Mouse (Mus musculus) testis, postnatal 14 days (tissue): ENCODE data around the gene Ifna6.
A peak's percentile ranks its signal among the peaks of the same experiment; 100 is the strongest.
"Not testable (repeated sequence)": the region's sequence is repeated elsewhere in the genome, so short reads cannot be mapped to it uniquely, and the experiment has no call there.

Experiments used
- DNase-seq: peaks from one replicate; pipeline ENCODE4 v3.0.0; 2021; ENCODE audit warnings: low spot score

Gene Ifna6

DNA sequence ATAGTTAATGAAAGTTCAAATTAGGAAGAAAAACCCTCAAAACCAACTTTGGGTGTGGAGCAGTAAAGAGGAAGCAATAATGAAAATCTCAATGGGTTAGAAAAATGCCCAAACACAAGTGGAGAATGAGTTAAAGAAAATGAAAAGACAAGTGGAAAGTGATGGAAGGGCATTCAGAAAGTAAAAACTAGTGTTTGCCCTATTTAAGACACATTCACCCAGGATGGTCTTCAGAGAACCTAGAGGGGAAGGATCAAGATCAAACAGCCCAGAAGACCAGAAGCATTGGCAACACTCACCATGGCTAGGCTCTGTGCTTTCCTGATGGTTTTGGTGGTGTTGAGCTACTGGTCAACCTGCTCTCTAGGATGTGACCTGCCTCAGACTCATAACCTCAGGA, at the start of gene Ifna6:
TSS of gene Ifna6 (plus strand) at position 301 of the 400 bp plus-strand sequence.
- not testable (repeated sequence) for DNase-seq

DNA sequence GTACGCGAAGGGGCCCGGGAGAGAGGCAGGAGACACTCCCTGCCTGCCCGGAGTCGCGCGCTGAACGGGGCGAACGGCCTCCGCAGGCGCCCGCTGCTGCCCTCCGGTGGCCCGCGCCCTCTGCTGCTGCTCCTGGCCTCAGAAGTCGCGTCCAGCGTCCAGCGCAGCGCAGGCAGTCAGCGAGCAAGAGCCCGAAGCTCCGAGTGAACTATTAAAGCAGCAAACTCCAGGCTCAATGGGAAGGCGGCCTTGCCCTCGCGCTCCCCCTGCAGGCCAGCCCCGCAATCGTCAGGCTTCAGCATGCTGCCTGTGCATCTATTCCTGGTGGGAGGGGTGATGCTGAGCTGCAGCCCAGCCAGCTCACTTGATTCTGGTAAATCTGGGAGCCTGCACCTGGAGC, 47.7 kb upstream of the Ifna6 start, which contains the start of gene Gm13272:
TSS of gene Gm13272 (plus strand) at position 301 of the 400 bp plus-strand sequence.
- not testable (repeated sequence) for DNase-seq

DNA sequence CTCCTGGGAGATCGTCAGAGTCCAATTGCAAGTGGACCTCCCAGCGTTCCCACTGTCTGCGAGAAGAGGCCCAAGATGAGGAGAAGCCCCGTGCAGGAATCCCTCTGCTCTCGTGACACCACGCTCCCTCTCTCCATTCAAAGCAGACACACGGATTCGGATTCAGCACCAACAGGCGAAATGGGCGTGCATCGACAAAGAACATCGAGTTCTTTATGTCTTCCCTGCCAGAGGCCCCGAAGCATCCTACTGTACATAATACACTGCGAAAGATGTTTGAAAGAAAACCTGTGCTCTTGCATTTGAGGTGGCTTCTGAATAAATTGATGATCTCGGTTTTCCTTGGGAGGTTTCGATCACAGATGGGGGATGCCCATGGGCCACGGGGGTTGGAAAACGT, 46.9 kb upstream of the Ifna6 start:
- not testable (repeated sequence) for DNase-seq

DNA sequence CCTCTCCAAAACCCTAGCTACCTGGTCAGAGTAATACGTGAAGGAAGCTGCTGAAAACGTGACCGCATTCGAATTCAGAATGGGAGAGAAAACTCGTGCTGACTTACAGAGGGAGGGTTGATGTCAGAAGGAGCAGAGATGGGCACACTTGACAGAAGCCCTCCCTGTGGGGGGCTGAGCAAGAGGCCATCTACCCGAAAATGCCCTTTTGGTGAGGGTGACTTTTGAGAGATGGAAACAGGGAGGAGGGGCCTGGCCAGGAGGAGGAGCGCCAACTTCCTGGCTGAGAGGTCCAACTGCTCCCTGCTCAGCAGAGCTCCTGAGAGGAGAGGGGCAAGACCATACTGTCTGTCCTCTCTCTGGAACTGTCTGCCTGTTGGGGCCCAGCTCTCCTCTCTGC, 45.4 kb upstream of the Ifna6 start, which contains the start of gene Ifnz:
TSS of gene Ifnz (plus strand) at position 301 of the 400 bp plus-strand sequence.
- not testable (repeated sequence) for DNase-seq

DNA sequence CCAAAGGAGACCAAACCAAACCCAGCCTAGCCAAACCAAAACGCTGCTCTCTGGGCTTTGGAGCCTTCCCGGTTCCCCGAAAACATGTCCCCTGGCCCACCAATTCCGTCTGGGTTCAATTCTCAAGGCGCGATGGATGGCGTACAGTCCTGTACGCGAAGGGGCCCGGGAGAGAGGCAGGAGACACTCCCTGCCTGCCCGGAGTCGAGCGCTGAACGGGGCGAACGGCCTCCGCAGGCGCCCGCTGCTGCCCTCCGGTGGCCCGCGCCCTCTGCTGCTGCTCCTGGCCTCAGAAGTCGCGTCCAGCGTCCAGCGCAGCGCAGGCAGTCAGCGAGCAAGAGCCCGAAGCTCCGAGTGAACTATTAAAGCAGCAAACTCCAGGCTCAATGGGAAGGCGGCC, 44.9 kb upstream of the Ifna6 start:
- DNase-seq, result not testable (repeated sequence)

DNA sequence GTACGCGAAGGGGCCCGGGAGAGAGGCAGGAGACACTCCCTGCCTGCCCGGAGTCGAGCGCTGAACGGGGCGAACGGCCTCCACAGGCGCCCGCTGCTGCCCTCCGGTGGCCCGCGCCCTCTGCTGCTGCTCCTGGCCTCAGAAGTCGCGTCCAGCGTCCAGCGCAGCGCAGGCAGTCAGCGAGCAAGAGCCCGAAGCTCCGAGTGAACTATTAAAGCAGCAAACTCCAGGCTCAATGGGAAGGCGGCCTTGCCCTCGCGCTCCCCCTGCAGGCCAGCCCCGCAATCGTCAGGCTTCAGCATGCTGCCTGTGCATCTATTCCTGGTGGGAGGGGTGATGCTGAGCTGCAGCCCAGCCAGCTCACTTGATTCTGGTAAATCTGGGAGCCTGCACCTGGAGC, 41.8 kb upstream of the Ifna6 start, which contains the start of gene Gm13276:
TSS of gene Gm13276 (plus strand) at position 301 of the 400 bp plus-strand sequence.
- not testable (repeated sequence) for DNase-seq

DNA sequence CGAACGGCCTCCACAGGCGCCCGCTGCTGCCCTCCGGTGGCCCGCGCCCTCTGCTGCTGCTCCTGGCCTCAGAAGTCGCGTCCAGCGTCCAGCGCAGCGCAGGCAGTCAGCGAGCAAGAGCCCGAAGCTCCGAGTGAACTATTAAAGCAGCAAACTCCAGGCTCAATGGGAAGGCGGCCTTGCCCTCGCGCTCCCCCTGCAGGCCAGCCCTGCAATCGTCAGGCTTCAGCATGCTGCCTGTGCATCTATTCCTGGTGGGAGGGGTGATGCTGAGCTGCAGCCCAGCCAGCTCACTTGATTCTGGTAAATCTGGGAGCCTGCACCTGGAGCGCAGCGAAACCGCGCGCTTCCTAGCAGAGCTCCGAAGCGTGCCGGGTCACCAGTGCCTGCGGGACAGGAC, 38.8 kb upstream of the Ifna6 start, which contains the start of gene Gm13277:
TSS of gene Gm13277 (plus strand) at position 231 of the 400 bp plus-strand sequence.
- DNase-seq, result peak; percentile 33

DNA sequence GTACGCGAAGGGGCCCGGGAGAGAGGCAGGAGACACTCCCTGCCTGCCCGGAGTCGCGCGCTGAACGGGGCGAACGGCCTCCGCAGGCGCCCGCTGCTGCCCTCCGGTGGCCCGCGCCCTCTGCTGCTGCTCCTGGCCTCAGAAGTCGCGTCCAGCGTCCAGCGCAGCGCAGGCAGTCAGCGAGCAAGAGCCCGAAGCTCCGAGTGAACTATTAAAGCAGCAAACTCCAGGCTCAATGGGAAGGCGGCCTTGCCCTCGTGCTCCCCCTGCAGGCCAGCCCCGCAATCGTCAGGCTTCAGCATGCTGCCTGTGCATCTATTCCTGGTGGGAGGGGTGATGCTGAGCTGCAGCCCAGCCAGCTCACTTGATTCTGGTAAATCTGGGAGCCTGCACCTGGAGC, 36.0 kb upstream of the Ifna6 start, which contains the start of gene Gm13278:
TSS of gene Gm13278 (plus strand) at position 301 of the 400 bp plus-strand sequence.
- DNase-seq, result not testable (repeated sequence)

DNA sequence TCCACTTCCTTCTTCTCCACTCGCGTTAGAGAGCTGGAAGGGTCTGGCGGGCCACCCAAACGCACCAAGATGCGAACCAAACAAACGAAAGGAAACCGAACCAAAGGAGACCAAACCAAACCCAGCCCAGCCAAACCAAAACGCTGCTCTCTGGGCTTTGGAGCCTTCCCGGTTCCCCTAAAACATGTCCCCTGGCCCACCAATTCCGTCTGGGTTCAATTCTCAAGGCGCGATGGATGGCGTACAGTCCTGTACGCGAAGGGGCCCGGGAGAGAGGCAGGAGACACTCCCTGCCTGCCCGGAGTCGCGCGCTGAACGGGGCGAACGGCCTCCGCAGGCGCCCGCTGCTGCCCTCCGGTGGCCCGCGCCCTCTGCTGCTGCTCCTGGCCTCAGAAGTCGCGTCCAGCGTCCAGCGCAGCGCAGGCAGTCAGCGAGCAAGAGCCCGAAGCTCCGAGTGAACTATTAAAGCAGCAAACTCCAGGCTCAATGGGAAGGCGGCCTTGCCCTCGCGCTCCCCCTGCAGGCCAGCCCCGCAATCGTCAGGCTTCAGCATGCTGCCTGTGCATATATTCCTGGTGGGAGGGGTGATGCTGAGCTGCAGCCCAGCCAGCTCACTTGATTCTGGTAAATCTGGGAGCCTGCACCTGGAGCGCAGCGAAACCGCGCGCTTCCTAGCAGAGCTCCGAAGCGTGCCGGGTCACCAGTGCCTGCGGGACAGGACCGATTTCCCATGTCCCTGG, 33.1 kb upstream of the Ifna6 start, which contains the start of gene Gm13275:
TSS of gene Gm13275 (plus strand) at position 552 of the 740 bp plus-strand sequence.
- peak; percentile 60 for DNase-seq

DNA sequence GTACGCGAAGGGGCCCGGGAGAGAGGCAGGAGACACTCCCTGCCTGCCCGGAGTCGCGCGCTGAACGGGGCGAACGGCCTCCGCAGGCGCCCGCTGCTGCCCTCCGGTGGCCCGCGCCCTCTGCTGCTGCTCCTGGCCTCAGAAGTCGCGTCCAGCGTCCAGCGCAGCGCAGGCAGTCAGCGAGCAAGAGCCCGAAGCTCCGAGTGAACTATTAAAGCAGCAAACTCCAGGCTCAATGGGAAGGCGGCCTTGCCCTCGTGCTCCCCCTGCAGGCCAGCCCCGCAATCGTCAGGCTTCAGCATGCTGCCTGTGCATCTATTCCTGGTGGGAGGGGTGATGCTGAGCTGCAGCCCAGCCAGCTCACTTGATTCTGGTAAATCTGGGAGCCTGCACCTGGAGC, 30.1 kb upstream of the Ifna6 start, which contains the start of gene Gm13279:
TSS of gene Gm13279 (plus strand) at position 301 of the 400 bp plus-strand sequence.
- DNase-seq, result not testable (repeated sequence)

DNA sequence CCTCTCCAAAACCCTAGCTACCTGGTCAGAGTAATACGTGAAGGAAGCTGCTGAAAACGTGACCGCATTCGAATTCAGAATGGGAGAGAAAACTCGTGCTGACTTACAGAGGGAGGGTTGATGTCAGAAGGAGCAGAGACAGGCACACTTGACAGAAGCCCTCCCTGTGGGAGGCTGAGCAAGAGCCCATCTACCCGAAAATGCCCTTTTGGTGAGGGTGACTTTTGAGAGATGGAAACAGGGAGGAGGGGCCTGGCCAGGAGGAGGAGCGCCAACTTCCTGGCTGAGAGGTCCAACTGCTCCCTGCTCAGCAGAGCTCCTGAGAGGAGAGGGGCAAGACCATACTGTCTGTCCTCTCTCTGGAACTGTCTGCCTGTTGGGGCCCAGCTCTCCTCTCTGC, 27.9 kb upstream of the Ifna6 start, which contains the start of gene Gm13285:
TSS of gene Gm13285 (plus strand) at position 301 of the 400 bp plus-strand sequence.
- DNase-seq, result not testable (repeated sequence)

DNA sequence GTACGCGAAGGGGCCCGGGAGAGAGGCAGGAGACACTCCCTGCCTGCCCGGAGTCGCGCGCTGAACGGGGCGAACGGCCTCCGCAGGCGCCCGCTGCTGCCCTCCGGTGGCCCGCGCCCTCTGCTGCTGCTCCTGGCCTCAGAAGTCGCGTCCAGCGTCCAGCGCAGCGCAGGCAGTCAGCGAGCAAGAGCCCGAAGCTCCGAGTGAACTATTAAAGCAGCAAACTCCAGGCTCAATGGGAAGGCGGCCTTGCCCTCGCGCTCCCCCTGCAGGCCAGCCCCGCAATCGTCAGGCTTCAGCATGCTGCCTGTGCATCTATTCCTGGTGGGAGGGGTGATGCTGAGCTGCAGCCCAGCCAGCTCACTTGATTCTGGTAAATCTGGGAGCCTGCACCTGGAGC, 24.3 kb upstream of the Ifna6 start, which contains the start of gene Gm13287:
TSS of gene Gm13287 (plus strand) at position 301 of the 400 bp plus-strand sequence.
- not testable (repeated sequence) for DNase-seq

DNA sequence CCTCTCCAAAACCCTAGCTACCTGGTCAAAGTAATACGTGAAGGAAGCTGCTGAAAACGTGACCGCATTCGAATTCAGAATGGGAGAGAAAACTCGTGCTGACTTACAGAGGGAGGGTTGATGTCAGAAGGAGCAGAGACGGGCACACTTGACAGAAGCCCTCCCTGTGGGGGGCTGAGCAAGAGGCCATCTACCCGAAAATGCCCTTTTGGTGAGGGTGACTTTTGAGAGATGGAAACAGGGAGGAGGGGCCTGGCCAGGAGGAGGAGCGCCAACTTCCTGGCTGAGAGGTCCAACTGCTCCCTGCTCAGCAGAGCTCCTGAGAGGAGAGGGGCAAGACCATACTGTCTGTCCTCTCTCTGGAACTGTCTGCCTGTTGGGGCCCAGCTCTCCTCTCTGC, 22.0 kb upstream of the Ifna6 start, which contains the start of gene Gm13288:
TSS of gene Gm13288 (plus strand) at position 301 of the 400 bp plus-strand sequence.
- DNase-seq, result not testable (repeated sequence)

DNA sequence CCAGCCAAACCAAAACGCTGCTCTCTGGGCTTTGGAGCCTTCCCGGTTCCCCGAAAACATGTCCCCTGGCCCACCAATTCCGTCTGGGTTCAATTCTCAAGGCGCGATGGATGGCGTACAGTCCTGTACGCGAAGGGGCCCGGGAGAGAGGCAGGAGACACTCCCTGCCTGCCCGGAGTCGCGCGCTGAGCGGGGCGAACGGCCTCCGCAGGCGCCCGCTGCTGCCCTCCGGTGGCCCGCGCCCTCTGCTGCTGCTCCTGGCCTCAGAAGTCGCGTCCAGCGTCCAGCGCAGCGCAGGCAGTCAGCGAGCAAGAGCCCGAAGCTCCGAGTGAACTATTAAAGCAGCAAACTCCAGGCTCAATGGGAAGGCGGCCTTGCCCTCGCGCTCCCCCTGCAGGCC, 21.5 kb upstream of the Ifna6 start:
- not testable (repeated sequence) for DNase-seq

DNA sequence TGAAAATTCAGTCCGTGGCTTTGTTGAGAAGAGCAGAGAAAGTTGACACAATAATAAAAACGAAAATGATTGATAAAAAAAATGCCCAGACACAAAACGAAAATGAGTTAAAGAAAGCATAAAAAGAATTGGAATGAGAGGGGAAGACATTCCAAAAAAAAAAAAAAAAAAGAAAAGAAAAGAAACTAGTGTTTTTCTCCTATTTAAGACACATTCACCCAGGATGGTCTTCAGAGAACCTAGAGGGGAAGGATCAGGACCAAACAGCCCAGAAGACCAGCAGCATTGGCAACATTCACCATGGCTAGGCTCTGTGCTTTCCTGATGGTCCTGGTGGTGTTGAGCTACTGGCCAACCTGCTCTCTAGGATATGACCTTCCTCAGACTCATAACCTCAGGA, 11.3 kb upstream of the Ifna6 start, which contains the start of gene Ifna7:
TSS of gene Ifna7 (plus strand) at position 301 of the 400 bp plus-strand sequence.
- no peak for DNase-seq

DNA sequence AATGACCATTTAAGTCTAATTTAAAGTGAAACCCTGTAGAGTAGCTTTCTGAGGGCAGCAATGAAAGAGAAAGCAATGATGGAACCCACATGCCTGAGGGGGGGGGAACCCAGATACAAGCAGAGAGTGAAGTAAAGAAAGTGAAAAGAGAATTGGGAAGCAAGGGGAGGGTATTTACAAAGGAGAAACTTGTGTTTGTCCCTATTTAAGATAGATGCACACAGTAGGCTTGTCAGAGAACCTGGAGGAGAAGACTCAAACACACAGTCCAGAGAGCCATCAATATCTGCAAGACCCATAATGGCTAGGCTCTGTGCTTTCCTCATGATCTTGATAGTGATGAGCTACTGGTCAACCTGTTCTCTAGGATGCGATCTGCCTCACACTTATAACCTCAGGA, 7.6 kb upstream of the Ifna6 start, which contains the start of gene Ifna11:
TSS of gene Ifna11 (plus strand) at position 301 of the 400 bp plus-strand sequence.
- DNase-seq, result no peak

DNA sequence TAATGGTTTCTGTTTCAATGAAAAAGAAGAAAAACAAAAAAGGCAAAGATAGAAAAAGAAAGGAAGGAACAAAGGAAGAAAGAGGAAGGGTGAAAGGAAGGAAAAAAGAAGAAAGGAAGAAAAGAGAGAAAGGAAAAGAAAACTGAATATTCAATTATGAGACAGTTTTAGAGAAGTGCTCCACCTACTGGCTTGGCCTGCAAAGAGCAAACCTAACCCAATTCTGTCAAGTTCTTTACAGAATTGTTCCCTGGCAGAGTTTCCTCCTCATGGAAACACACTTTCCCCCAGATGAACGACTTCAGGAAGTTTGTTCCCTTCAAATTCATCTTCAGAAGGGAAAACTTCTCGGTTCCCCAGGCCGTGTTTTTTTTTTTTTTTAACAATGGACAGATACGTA, 4.2 kb upstream of the Ifna6 start:
- DNase-seq, result no peak

DNA sequence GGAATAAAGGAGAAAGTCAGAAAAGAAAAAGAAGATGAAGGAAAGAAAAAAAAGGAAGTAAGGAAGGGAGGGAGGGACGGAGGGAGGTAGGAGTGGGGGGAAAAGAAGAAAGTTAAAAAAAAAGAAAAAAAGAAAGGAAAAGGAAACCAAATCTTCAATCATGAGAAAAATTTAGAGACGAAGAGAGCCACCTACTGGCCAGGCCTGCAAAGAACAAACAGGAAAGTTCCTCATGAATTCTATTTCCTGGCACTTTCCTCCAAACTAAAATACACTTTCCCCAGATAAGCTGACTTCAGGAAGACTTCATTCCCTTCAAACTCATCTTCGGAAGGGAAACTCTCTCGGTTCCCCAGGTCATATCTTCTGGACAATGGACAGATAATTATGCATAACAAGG, 3.3 kb downstream of the Ifna6 start:
- no peak for DNase-seq

DNA sequence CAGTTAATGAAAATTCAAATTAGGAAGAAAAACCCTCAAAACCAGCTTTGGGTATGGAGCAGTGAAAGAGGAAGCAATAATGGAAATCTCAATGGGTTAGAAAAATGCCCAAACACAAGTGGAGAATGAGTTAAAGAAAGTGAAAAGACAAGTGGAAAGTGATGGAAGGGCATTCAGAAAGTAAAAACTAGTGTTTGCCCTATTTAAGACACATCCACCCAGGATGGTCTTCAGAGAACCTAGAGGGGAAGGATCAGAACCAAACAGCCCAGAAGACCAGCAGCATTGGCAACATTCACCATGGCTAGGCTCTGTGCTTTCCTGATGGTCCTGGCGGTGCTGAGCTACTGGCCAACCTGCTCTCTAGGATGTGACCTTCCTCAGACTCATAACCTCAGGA, 8.0 kb downstream of the Ifna6 start, which contains the start of gene Ifna5:
TSS of gene Ifna5 (plus strand) at position 301 of the 400 bp plus-strand sequence.
- not testable (repeated sequence) for DNase-seq

DNA sequence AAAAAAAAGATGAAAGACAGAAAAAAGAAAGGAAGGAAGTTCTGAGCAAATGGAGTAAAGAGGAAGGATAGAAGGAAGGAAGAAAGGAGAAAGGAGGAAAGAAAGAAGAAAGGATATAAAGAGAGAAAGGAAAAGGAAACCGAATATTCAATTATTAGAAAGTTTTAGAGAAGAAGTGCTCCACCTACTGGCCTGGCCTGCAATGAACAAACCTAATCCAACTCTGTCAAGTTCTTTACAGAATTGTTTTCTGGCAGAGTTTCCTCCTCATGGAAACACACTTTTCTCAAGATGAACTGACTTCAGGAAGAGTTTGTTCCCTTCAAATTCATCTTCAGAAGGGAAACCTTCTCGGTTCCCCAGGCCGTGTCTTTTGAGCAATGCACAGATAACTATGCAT, 11.6 kb downstream of the Ifna6 start:
- DNase-seq, result no peak

DNA sequence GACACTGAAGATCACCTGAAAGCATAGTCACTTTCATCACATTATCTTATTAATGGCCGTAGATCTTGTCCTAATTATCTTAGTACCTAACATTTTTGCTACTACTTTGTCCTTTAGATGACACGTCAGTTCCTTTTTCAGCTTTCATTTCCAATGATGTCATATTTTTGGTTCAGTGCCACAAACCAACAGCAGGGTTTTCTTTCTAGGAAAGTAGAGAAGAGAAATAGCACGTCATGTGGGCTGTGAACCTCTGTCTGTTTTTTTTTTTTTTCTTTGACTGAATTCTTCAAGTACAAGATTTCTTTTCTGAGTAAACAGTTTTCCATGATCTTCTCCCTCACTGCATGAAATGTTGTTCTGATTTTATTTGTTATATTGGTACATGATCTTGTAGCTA, 12.8 kb downstream of the Ifna6 start:
- no peak for DNase-seq

DNA sequence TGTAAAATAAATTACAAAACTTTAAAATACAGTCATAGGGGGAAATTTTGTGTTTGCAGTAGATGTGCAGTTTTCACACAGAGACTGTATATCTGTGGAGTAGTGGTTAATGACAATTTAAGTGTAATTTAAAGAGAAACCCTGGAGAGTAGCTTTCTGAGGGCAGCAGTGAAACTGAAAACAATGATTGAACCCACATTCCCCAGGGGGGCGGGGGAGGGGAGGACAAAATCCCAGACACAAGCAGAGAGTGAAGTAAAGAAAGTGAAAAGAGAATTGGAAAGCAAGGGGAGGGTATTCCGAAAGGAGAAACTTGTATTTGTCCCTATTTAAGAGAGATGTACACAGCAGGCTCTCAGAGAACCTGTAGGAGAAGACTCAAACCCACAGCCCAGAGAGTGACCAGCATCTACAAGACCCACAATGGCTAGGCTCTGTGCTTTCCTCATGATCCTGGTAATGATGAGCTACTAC, 14.3 kb downstream of the Ifna6 start, which contains the start of gene Ifna4:
TSS of gene Ifna4 (plus strand) at position 424 of the 474 bp plus-strand sequence.
- DNase-seq, result no peak
